Mouse (Mus musculus): Measurements from ENCODE around the gene Aldh1a3. TPM values are rescaled to one million over a fixed set of nuclear protein-coding genes. Genes with fewer than 3 reads are reported as not detected.

Gene Aldh1a3
- total and polyA plus RNA-seq, 3 experiments: 0.35 to 4.6 (median 1.0) TPM

DNA sequence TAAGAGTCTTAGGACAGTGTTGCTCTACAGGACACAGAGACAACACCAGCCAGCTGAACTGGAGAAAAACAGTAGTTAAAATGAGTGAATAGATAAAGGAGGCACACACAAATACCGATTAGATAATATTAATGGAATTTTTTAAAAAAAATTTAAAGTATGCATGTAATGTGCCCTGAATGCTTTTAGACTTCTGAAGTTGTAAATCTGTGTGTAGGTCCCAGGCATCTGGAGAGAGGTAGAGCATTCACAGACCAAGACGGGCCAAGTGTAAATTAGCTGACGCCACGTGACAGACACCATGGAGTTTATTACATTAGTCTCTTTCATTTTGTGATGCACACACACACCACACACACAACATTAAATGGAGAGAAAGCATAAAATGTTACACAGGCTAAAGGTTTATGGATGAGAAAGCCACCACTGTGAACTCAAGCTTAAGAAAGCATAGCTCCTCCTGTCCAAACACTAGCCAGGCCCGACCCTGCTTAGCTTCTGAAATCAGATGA is 57.3 kb downstream of the Aldh1a3 start:
- H3K27me3 ChIP-seq (replicated peaks): no peaks in the 10 kb centered on the region
- peaks cover 0 to 46% of the 10 kb centered on the region in 2 experiments for H3K36me3 ChIP-seq (replicated peaks in 1 of 2; ENCODE audit: control insufficient read depth in 1 of 2, insufficient read depth in 1 of 2, low read length in 1 of 2)
- peaks cover 3% of the 10 kb centered on the region; the same call in 1 of the 2 replicates for H3K79me2 ChIP-seq (replicated peaks; ENCODE audit: control insufficient read depth, extremely low read depth, insufficient read depth, poor library complexity, severe bottlenecking)
- DNase-seq (ENCODE audit: extremely low read depth): no peak
- H3K27ac ChIP-seq (ENCODE audit: insufficient read depth, low read depth): no peak overlapping the region
- dilution Hi-C loops (cut with MboI; ENCODE audit: extremely low pct_ligation_motif_present, extremely low pct_unique_long_range_greater_than_20kb, low sequenced_read_pairs): no loop called here
- in situ Hi-C loops (cut with MboI; ENCODE audit: low pct_ligation_motif_present, low pct_unique_long_range_greater_than_20kb, low sequenced_read_pairs): no loop called here
- no peaks in the 10 kb centered on the region for H3K9me3 ChIP-seq (replicated peaks; ENCODE audit: low read length)
- TF ChIP-seq ETS1 (conservative IDR thresholded peaks at IDR 0.05; ENCODE audit: low read depth, low read length) (no peak), POLR2AphosphoS2 (IDR thresholded peaks at IDR 0.05; ENCODE audit: low read depth, low read length) (no peak), MEF2A (IDR thresholded peaks at IDR 0.05; ENCODE audit: borderline replicate concordance, low read depth, low read length) (no peak), ELF1 (IDR thresholded peaks at IDR 0.05; ENCODE audit: low read depth, low read length) (no peak), EP300 (IDR thresholded peaks at IDR 0.05; ENCODE audit: low read length) (no peak), E2F4 (IDR thresholded peaks at IDR 0.05; ENCODE audit: insufficient replicate concordance, low read depth, low read length) (no peak), USF2 (conservative IDR thresholded peaks at IDR 0.05; ENCODE audit: low read depth, low read length) (no peak), NELFE (IDR thresholded peaks at IDR 0.05; ENCODE audit: low read depth, low read length) (no peak), ZNF384 (IDR thresholded peaks at IDR 0.05; ENCODE audit: low read depth, low read length) (no peak), CTCF (conservative IDR thresholded peaks at IDR 0.05 in 1 of 2, IDR thresholded peaks at IDR 0.05 in 1 of 2; ENCODE audit: low read depth in 2 of 2, low read length in 2 of 2) (no peak), HCFC1 (IDR thresholded peaks at IDR 0.05; ENCODE audit: low read depth, low read length) (no peak), IRF4 (IDR thresholded peaks at IDR 0.05; ENCODE audit: low read depth, low read length) (no peak), USF1 (IDR thresholded peaks at IDR 0.05; ENCODE audit: low read depth, low read length) (no peak), TCF12 (IDR thresholded peaks at IDR 0.05; ENCODE audit: low read depth, low read length) (no peak)
- H3K4me2 ChIP-seq (ENCODE audit: insufficient read depth, low read depth, poor library complexity, severe bottlenecking): no peak overlapping the region
- no peak overlapping the region for H3K4me3 ChIP-seq (replicated peaks in 1 of 3; ENCODE audit: low read depth in 2 of 3, low read length in 2 of 3, poor library complexity in 1 of 3)
- peaks cover 4 to 20% of the 10 kb centered on the region in 2 experiments; a peak in 3 of 4 replicates for H3K4me1 ChIP-seq (ENCODE audit: control insufficient read depth in 1 of 2, insufficient read depth in 2 of 2)
- H3K9ac ChIP-seq (ENCODE audit: insufficient read depth, low read depth): no peak overlapping the region

DNA sequence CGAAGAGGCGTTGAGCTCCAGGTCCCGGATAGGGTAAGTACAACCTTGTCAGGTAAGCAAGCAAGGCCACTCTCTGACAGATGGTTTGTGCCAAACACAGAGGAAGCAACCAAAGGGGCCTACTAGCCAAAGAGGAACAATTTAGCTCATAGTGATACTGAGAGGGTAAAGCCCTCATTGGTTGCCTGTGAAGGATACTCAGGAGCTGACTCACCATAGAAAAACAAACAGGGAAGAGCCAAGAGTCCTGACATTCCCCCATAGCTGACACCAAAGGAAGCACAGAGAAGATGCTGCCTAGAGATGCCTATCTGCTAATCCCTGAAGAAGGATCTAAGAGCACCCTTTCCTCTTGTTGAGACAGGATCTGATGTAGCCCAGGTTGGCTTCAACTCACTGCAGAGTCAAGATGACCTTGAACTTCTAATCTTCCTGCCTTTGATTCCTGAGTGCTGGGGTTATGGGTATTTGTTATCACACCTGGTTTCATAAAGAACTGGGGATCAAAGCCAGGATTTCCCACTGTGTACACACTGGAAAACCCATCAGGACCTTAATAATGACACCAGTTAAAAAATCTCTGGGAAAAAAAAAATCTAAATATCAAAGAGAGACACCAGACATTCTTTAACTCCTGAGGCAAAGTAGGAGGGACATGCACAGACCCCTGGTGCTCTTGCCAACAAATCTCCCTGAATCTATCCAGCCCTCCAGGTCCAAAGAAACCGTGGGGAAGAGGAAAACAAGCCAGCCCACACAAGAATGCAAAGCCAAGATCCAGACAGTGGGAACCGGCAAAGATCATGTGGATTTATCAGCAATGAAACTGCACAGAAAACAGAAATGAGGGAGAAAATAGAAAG is 58.0 kb downstream of the Aldh1a3 start:
- Histone ChIP-seq H3K4me2 (ENCODE audit: insufficient read depth, low read depth, poor library complexity, severe bottlenecking) (no peak overlapping the region), H3K27ac (ENCODE audit: insufficient read depth, low read depth) (no peak overlapping the region), H3K36me3 (replicated peaks in 1 of 2; ENCODE audit: control insufficient read depth in 1 of 2, insufficient read depth in 1 of 2, low read length in 1 of 2) (peaks cover 3 to 46% of the 10 kb centered on the region in 2 experiments), H3K4me3 (replicated peaks in 1 of 3; ENCODE audit: low read depth in 2 of 3, low read length in 2 of 3, poor library complexity in 1 of 3) (no peak overlapping the region), H3K9ac (ENCODE audit: insufficient read depth, low read depth) (no peak overlapping the region), H3K9me3 (replicated peaks; ENCODE audit: low read length) (peaks cover 2% of the 10 kb centered on the region), H3K79me2 (replicated peaks; ENCODE audit: control insufficient read depth, extremely low read depth, insufficient read depth, poor library complexity, severe bottlenecking) (peaks cover 3% of the 10 kb centered on the region; the same call in 1 of the 2 replicates), H3K4me1 (ENCODE audit: control insufficient read depth in 1 of 2, insufficient read depth in 2 of 2) (peaks cover 4 to 13% of the 10 kb centered on the region in 2 experiments; a peak in 3 of 4 replicates), H3K27me3 (replicated peaks) (no peaks in the 10 kb centered on the region)
- in situ Hi-C loops (cut with MboI; ENCODE audit: low pct_ligation_motif_present, low pct_unique_long_range_greater_than_20kb, low sequenced_read_pairs) (no loop called here), dilution Hi-C loops (cut with MboI; ENCODE audit: extremely low pct_ligation_motif_present, extremely low pct_unique_long_range_greater_than_20kb, low sequenced_read_pairs) (no loop called here)
- TF ChIP-seq ETS1 (conservative IDR thresholded peaks at IDR 0.05; ENCODE audit: low read depth, low read length): no peak
- 0 out of 2 replicates have a peak, but pooled peaks have one; percentile 32 for TF ChIP-seq EP300 (IDR thresholded peaks at IDR 0.05; ENCODE audit: low read length)
- no peak for TF ChIP-seq ZNF384 (IDR thresholded peaks at IDR 0.05; ENCODE audit: low read depth, low read length)
- TF ChIP-seq IRF4 (IDR thresholded peaks at IDR 0.05; ENCODE audit: low read depth, low read length): peak; percentile 48; the same call in 1 of the 2 replicates
- no peak for TF ChIP-seq ZC3H11A (IDR thresholded peaks at IDR 0.05; ENCODE audit: low read depth, low read length)
- no peak for DNase-seq (ENCODE audit: extremely low read depth)
